Mouse (Mus musculus): ENCODE data around the gene Mast4.
"Not testable (repeated sequence)": the region's sequence is repeated elsewhere in the genome, so short reads cannot be mapped to it uniquely, and the experiment has no call there.

Gene Mast4

GRCm38 (mm10) chr13:102749891-102750290 is 584.4 kb downstream of the Mast4 start:
- no peak for DNase-seq (ENCODE audit: low spot score in 2 of 2)

- no peak for DNase-seq (ENCODE audit: low spot score in 2 of 2)
These were observed 585.1 kb downstream of the Mast4 start for GRCm38 (mm10) chr13:102749194-102749593.

GRCm38 (mm10) chr13:102746803-102747561 is 587.3 kb downstream of the Mast4 start:
- no peak for DNase-seq (ENCODE audit: low spot score in 2 of 2)

GRCm38 (mm10) chr13:102745626-102746342 is 588.5 kb downstream of the Mast4 start:
- DNase-seq (ENCODE audit: low spot score in 2 of 2): no peak

- DNase-seq (ENCODE audit: low spot score in 2 of 2): no peak
These were observed 589.1 kb downstream of the Mast4 start for GRCm38 (mm10) chr13:102745270-102745600.

GRCm38 (mm10) chr13:102744481-102745269 is 589.6 kb downstream of the Mast4 start:
- DNase-seq (ENCODE audit: low spot score in 2 of 2): peak; percentile 50 to 75

- DNase-seq (ENCODE audit: low spot score in 2 of 2): no peak
These were observed 594.4 kb downstream of the Mast4 start for GRCm38 (mm10) chr13:102739720-102740535.

- no peak for DNase-seq (ENCODE audit: low spot score in 2 of 2)
These were observed 596.5 kb downstream of the Mast4 start for GRCm38 (mm10) chr13:102737811-102738210.

- no peak for DNase-seq (ENCODE audit: low spot score in 2 of 2)
These were observed 601.2 kb downstream of the Mast4 start for GRCm38 (mm10) chr13:102733063-102733462.

GRCm38 (mm10) chr13:102728951-102729350 is 605.3 kb downstream of the Mast4 start:
- not testable (repeated sequence) for DNase-seq (ENCODE audit: low spot score in 2 of 2)

- DNase-seq (ENCODE audit: low spot score in 2 of 2): no peak
These were observed 606.3 kb downstream of the Mast4 start for GRCm38 (mm10) chr13:102728035-102728434.

- no peak for DNase-seq (ENCODE audit: low spot score in 2 of 2)
These were observed 607.4 kb downstream of the Mast4 start for GRCm38 (mm10) chr13:102726876-102727275.

GRCm38 (mm10) chr13:102725906-102726305 is 608.4 kb downstream of the Mast4 start:
- no peak for DNase-seq (ENCODE audit: low spot score in 2 of 2)

- DNase-seq (ENCODE audit: low spot score in 2 of 2): no peak
These were observed 608.9 kb downstream of the Mast4 start for GRCm38 (mm10) chr13:102725416-102725815.

GRCm38 (mm10) chr13:102716973-102717372 is 617.3 kb downstream of the Mast4 start:
- no peak for DNase-seq (ENCODE audit: low spot score in 2 of 2)

GRCm38 (mm10) chr13:102700744-102701143 is 633.6 kb downstream of the Mast4 start:
- DNase-seq (ENCODE audit: low spot score in 2 of 2): no peak

GRCm38 (mm10) chr13:102700176-102700575 is 634.1 kb downstream of the Mast4 start:
- no peak for DNase-seq (ENCODE audit: low spot score in 2 of 2)

GRCm38 (mm10) chr13:102698751-102699323 is 635.5 kb downstream of the Mast4 start:
- peak in 1 of 2 experiments; percentile 25 for DNase-seq (ENCODE audit: low spot score in 2 of 2)

- no peak for DNase-seq (ENCODE audit: low spot score in 2 of 2)
These were observed 636.0 kb downstream of the Mast4 start for GRCm38 (mm10) chr13:102698335-102698734.

GRCm38 (mm10) chr13:102695121-102695905 is 639.0 kb downstream of the Mast4 start:
- DNase-seq (ENCODE audit: low spot score in 2 of 2): no peak
